Mouse (Mus musculus) intestine, postnatal 0 days (tissue): ENCODE data around the gene Blmh. TPM values are rescaled to one million over a fixed set of nuclear protein-coding genes. Genes with fewer than 3 reads are reported as not detected.

Experiments
- ATAC-seq: fragments of 200-750 bp; cut with Nextera tagmentation; 2 replicates; pipeline ENCODE4 v1.8.0; 2017; ENCODE audit warnings: mild to moderate bottlenecking, moderate TSS enrichment, moderate library complexity
- H3K27ac ChIP-seq: fragments of 300-500 bp; sonication (generic); 2 replicates; pipeline ENCODE4 v1.5.1; 2014; ENCODE audit warnings: mild to moderate bottlenecking, low read depth, low read length, moderate library complexity
- H3K27me3 ChIP-seq: fragments of 300-500 bp; sonication (generic); replicated peaks from 2 replicates; pipeline ENCODE4 v1.6.1; 2014; ENCODE audit warnings: low read length, mixed read lengths; ENCODE audit not compliant: control insufficient read depth, insufficient read depth
- H3K36me3 ChIP-seq: fragments of 300-500 bp; sonication (generic); 2 replicates; pipeline ENCODE4 v1.6.1; 2014; ENCODE audit warnings: mild to moderate bottlenecking, moderate library complexity; ENCODE audit not compliant: control insufficient read depth, insufficient read depth
- H3K4me1 ChIP-seq: fragments of 300-500 bp; sonication (generic); replicated peaks from 2 replicates; pipeline ENCODE4 v1.6.1; 2014; ENCODE audit warnings: antibody characterized with exemption, low read length, mixed read lengths; ENCODE audit not compliant: control insufficient read depth, insufficient read depth
- H3K4me2 ChIP-seq: fragments of 300-500 bp; sonication (generic); replicated peaks from 2 replicates; pipeline ENCODE4 v1.6.1; 2014; ENCODE audit warnings: low read depth, mild to moderate bottlenecking, moderate library complexity
- H3K4me3 ChIP-seq: fragments of 300-500 bp; sonication (generic); 2 replicates; pipeline ENCODE4 v1.5.1; 2014; ENCODE audit warnings: low read depth, low read length
- H3K9ac ChIP-seq: fragments of 300-500 bp; sonication (generic); 2 replicates; pipeline ENCODE4 v1.6.1; 2014; ENCODE audit warnings: mild to moderate bottlenecking, low read depth, low read length
- H3K9me3 ChIP-seq: fragments of 300-500 bp; sonication (generic); 2 replicates; pipeline ENCODE4 v1.6.1; 2016; ENCODE audit warnings: mixed run types; ENCODE audit not compliant: control insufficient read depth
- CTCF ChIP-seq: sonication (generic); IDR thresholded peaks from 2 replicates; pipeline ENCODE4 v1.5.1; 2016; ENCODE audit warnings: low read depth, mild to moderate bottlenecking, control low read depth, antibody characterized with exemption, moderate library complexity
- WGBS: fragments of 180-500 bp; shearing (Covaris S2); extraction: QIAGEN DNeasy Blood & Tissue Kit; methylation state at CpG from one replicate; pipeline ENCODE4 v1.1.7; 2014; 5-methylcytosine and 5-hydroxymethylcytosine counted together
- polyA plus RNA-seq: library from polyadenylated mRNA; unstranded; fragments of >200 nt; fragmentation: Nextera tagmentation; extraction: Ambion mirVana; gene quantifications from 2 replicates; pipeline ENCODE4 v1.2.1, GENCODE M21; 2015

The Blmh gene
- polyA plus RNA-seq, 1 experiment from 2014 or later: 56.7 TPM

GRCm38 (mm10) chr11:76970328-76970727 is 45.7 kb downstream of the Blmh start:
- H3K9ac ChIP-seq: no peak overlapping the region
- H3K4me3 ChIP-seq: no peak overlapping the region
- no peak for ATAC-seq
- H3K27ac ChIP-seq: no peak overlapping the region
- H3K4me1 ChIP-seq: no peaks in the 10 kb centered on the region
- TF ChIP-seq CTCF: no peak
- H3K4me2 ChIP-seq: no peak overlapping the region
- WGBS: 84% methylated on average over 2 of the region's 2 CpGs
- H3K27me3 ChIP-seq: no peaks in the 10 kb centered on the region
- H3K9me3 ChIP-seq: no peaks in the 10 kb centered on the region
- H3K36me3 ChIP-seq: peaks cover 76% of the 10 kb centered on the region

GRCm38 (mm10) chr11:76974680-76975319 is 50.2 kb downstream of the Blmh start:
- ATAC-seq: no peak
- H3K4me2 ChIP-seq: no peak overlapping the region
- no peak overlapping the region for H3K27ac ChIP-seq
- no peak overlapping the region for H3K4me3 ChIP-seq
- WGBS: 80% methylated on average over 7 of the region's 7 CpGs
- no peaks in the 10 kb centered on the region for H3K9me3 ChIP-seq
- peak; percentile 30; the same call in 1 of the 2 replicates for TF ChIP-seq CTCF
- H3K36me3 ChIP-seq: peaks cover 80% of the 10 kb centered on the region
- no peak overlapping the region for H3K9ac ChIP-seq
- no peaks in the 10 kb centered on the region for H3K27me3 ChIP-seq
- no peaks in the 10 kb centered on the region for H3K4me1 ChIP-seq

- H3K27ac ChIP-seq: no peak overlapping the region
- ATAC-seq: no peak
- 72% methylated on average over 5 of the region's 5 CpGs for WGBS
- H3K9me3 ChIP-seq: no peaks in the 10 kb centered on the region
- TF ChIP-seq CTCF: no peak
- no peaks in the 10 kb centered on the region for H3K27me3 ChIP-seq
- H3K4me1 ChIP-seq: no peaks in the 10 kb centered on the region
- H3K36me3 ChIP-seq: peaks cover 66% of the 10 kb centered on the region
- no peak overlapping the region for H3K4me2 ChIP-seq
- H3K4me3 ChIP-seq: no peak overlapping the region
- no peak overlapping the region for H3K9ac ChIP-seq
These were observed 57.0 kb downstream of the Blmh start for GRCm38 (mm10) chr11:76981570-76982141.

- no peak overlapping the region for H3K9ac ChIP-seq
- TF ChIP-seq CTCF: no peak
- H3K4me2 ChIP-seq: no peak overlapping the region
- no peak overlapping the region for H3K4me3 ChIP-seq
- ATAC-seq: no peak
- no peak overlapping the region for H3K27ac ChIP-seq
- no peaks in the 10 kb centered on the region for H3K27me3 ChIP-seq
- H3K4me1 ChIP-seq: no peaks in the 10 kb centered on the region
- WGBS: 49% methylated on average over 4 of the region's 4 CpGs
- H3K9me3 ChIP-seq: no peaks in the 10 kb centered on the region
- H3K36me3 ChIP-seq: peaks cover 72% of the 10 kb centered on the region
These were observed 57.8 kb downstream of the Blmh start for GRCm38 (mm10) chr11:76982415-76982814.

- Histone ChIP-seq H3K27ac (no peak overlapping the region), H3K4me1 (no peaks in the 10 kb centered on the region), H3K4me2 (no peak overlapping the region), H3K9ac (no peak overlapping the region), H3K4me3 (no peak overlapping the region), H3K9me3 (no peaks in the 10 kb centered on the region), H3K36me3 (peaks cover 66% of the 10 kb centered on the region), H3K27me3 (no peaks in the 10 kb centered on the region)
- TF ChIP-seq CTCF: no peak
- WGBS: 41% methylated on average over 5 of the region's 5 CpGs
- no peak for ATAC-seq
These were observed 59.0 kb downstream of the Blmh start for GRCm38 (mm10) chr11:76983641-76984040.

- Histone ChIP-seq H3K4me1 (no peaks in the 10 kb centered on the region), H3K4me2 (no peak overlapping the region), H3K4me3 (no peak overlapping the region), H3K27me3 (no peaks in the 10 kb centered on the region), H3K36me3 (peaks cover 60% of the 10 kb centered on the region), H3K9ac (no peak overlapping the region), H3K27ac (no peak overlapping the region), H3K9me3 (no peaks in the 10 kb centered on the region)
- no peak for TF ChIP-seq CTCF
- no peak for ATAC-seq
These were observed 59.6 kb downstream of the Blmh start for GRCm38 (mm10) chr11:76984173-76984572.
